Mouse (Mus musculus): ENCODE measurements around the gene Lck. TPM values are rescaled to one million over a fixed set of nuclear protein-coding genes. Genes with fewer than 3 reads are reported as not detected.

Gene Lck
- polyA plus RNA-seq, 1 experiment: 2.1 TPM

DNA sequence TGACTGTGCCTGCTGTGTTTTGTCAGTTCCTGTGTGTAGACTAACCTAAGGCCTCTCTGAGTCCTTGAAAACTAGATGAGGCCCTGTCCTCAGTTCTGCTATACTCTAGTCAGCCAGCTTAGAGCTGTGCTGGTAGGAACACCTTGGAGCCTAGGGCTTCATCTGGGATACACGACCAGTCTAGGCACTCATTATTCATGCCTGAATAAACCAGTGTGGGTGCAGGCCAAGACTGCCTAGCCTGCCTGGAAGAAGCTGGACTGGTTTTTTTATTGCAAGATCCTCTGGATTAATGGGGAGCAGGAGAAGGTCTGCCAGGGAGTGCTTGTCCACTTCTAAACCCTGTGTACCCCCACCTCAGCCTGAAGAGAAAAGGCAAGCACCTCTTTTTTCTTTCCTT, 13.5 kb upstream of the Lck start:
- H3K36me3 ChIP-seq (ENCODE audit: control insufficient read depth, insufficient read depth): peaks cover 9% of the 10 kb centered on the region
- H3K4me2 ChIP-seq (ENCODE audit: low read depth): no peak overlapping the region
- H3K27me3 ChIP-seq (ENCODE audit: control insufficient read depth, insufficient read depth, insufficient read length): no peaks in the 10 kb centered on the region
- H3K4me3 ChIP-seq: no peak overlapping the region
- TF ChIP-seq REST (IDR thresholded peaks at IDR 0.05; ENCODE audit: insufficient read depth, insufficient read length) (no peak), MYOG (IDR thresholded peaks at IDR 0.05; ENCODE audit: control insufficient read depth in 1 of 3, insufficient read depth in 1 of 3, insufficient read length in 2 of 3, low read depth in 2 of 3) (no peak), USF1 (IDR thresholded peaks at IDR 0.05; ENCODE audit: low read depth) (no peak), SRF (IDR thresholded peaks at IDR 0.05; ENCODE audit: control insufficient read depth, insufficient read length, low read depth) (no peak), POLR2A (IDR thresholded peaks at IDR 0.05; ENCODE audit: insufficient read length, low read depth) (no peak), TCF3 (IDR thresholded peaks at IDR 0.05; ENCODE audit: insufficient read length, low read depth) (no peak), CEBPB (IDR thresholded peaks at IDR 0.05; ENCODE audit: insufficient read depth, poor library complexity, severe bottlenecking) (no peak), POLR2AphosphoS2 (IDR thresholded peaks at IDR 0.05; ENCODE audit: insufficient read length, low read depth) (no peak), MAX (IDR thresholded peaks at IDR 0.05; ENCODE audit: low read depth) (no peak), TCF12 (IDR thresholded peaks at IDR 0.05; ENCODE audit: insufficient read depth, poor library complexity, severe bottlenecking) (no peak), E2F4 (IDR thresholded peaks at IDR 0.05; ENCODE audit: insufficient read depth) (no peak), MYOD1 (IDR thresholded peaks at IDR 0.05; ENCODE audit: control insufficient read depth in 1 of 3, insufficient read length in 2 of 3, low read depth in 2 of 3) (no peak)
- no peak overlapping the region for H3ac ChIP-seq (ENCODE audit: control insufficient read depth, insufficient read length)
- no peaks in the 10 kb centered on the region for H3K79me2 ChIP-seq (ENCODE audit: control insufficient read depth, insufficient read depth)

GRCm38 (mm10) chr4:129585773-129586172, 12.3 kb upstream of the Lck start:
- H3K4me2 ChIP-seq (ENCODE audit: low read depth): no peak overlapping the region
- H3K27me3 ChIP-seq (ENCODE audit: control insufficient read depth, insufficient read depth, insufficient read length): no peaks in the 10 kb centered on the region
- peaks cover 3% of the 10 kb centered on the region for H3K36me3 ChIP-seq (ENCODE audit: control insufficient read depth, insufficient read depth)
- H3K79me2 ChIP-seq (ENCODE audit: control insufficient read depth, insufficient read depth): no peaks in the 10 kb centered on the region
- no peak for TF ChIP-seq MAX (IDR thresholded peaks at IDR 0.05; ENCODE audit: low read depth)
- no peak overlapping the region for H3ac ChIP-seq (ENCODE audit: control insufficient read depth, insufficient read length)
- no peak overlapping the region for H3K4me3 ChIP-seq

DNA sequence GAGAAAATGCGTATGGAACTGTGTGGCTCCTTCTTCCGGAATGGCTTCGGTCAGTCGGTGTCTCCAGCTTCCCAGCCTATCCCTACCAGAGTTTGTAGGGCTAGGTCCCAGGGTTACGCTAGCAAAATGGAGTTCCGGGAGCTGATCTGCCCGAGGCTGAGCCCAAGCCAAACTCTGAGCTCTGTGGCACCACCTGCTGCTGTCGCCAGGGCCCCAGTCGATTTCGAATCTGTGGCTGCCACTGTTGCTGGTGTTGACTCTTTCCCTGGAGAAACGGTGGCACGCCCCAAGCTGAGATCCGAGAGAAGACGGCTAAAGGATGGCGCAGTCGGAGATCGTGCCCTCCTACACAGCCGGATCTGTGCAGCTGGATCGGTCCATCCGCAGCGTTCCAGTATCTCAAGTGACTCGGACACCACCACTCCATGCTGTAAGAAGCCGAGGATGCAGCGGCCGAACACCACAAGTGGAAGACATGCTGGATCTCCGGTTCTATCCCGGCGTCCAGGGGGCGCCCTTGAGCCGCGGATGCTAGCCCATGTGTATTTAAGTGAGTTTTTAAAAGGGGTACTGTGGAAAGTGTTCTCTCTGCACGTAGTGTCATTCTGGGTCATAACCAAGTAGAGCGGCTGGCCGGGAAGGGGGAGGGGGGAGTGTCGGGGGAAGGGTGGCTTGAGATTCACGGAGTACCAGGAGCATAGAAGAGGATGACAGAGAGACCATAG, 11.6 kb upstream of the Lck start:
- no peaks in the 10 kb centered on the region for H3K36me3 ChIP-seq (ENCODE audit: control insufficient read depth, insufficient read depth)
- TF ChIP-seq E2F4 (IDR thresholded peaks at IDR 0.05; ENCODE audit: insufficient read depth): no peak
- TF ChIP-seq TCF3 (IDR thresholded peaks at IDR 0.05; ENCODE audit: insufficient read length, low read depth): no peak
- TF ChIP-seq TCF12 (IDR thresholded peaks at IDR 0.05; ENCODE audit: insufficient read depth, poor library complexity, severe bottlenecking): no peak
- no peak for TF ChIP-seq USF1 (IDR thresholded peaks at IDR 0.05; ENCODE audit: low read depth)
- no peak for TF ChIP-seq CEBPB (IDR thresholded peaks at IDR 0.05; ENCODE audit: insufficient read depth, poor library complexity, severe bottlenecking)
- no peak for TF ChIP-seq MAX (IDR thresholded peaks at IDR 0.05; ENCODE audit: low read depth)
- TF ChIP-seq REST (IDR thresholded peaks at IDR 0.05; ENCODE audit: insufficient read depth, insufficient read length): no peak
- TF ChIP-seq POLR2AphosphoS2 (IDR thresholded peaks at IDR 0.05; ENCODE audit: insufficient read length, low read depth): no peak
- no peak for TF ChIP-seq SRF (IDR thresholded peaks at IDR 0.05; ENCODE audit: control insufficient read depth, insufficient read length, low read depth)
- TF ChIP-seq POLR2A (IDR thresholded peaks at IDR 0.05; ENCODE audit: insufficient read length, low read depth): no peak
- TF ChIP-seq MYOG (IDR thresholded peaks at IDR 0.05; ENCODE audit: control insufficient read depth in 1 of 3, insufficient read depth in 1 of 3, insufficient read length in 2 of 3, low read depth in 2 of 3): no peak
- TF ChIP-seq MYOD1 (IDR thresholded peaks at IDR 0.05; ENCODE audit: control insufficient read depth in 1 of 3, insufficient read length in 2 of 3, low read depth in 2 of 3): no peak
- H3ac ChIP-seq (ENCODE audit: control insufficient read depth, insufficient read length): no peak overlapping the region
- H3K4me2 ChIP-seq (ENCODE audit: low read depth): no peak overlapping the region
- H3K27me3 ChIP-seq (ENCODE audit: control insufficient read depth, insufficient read depth, insufficient read length): no peaks in the 10 kb centered on the region
- H3K79me2 ChIP-seq (ENCODE audit: control insufficient read depth, insufficient read depth): no peaks in the 10 kb centered on the region
- no peak overlapping the region for H3K4me3 ChIP-seq

GRCm38 (mm10) chr4:129584370-129584769, 10.9 kb upstream of the Lck start:
- no peak for TF ChIP-seq USF1 (IDR thresholded peaks at IDR 0.05; ENCODE audit: low read depth)
- no peak for TF ChIP-seq TCF12 (IDR thresholded peaks at IDR 0.05; ENCODE audit: insufficient read depth, poor library complexity, severe bottlenecking)
- Histone ChIP-seq H3K4me2 (ENCODE audit: low read depth) (no peak overlapping the region), H3ac (ENCODE audit: control insufficient read depth, insufficient read length) (no peak overlapping the region), H3K79me2 (ENCODE audit: control insufficient read depth, insufficient read depth) (no peaks in the 10 kb centered on the region), H3K36me3 (ENCODE audit: control insufficient read depth, insufficient read depth) (no peaks in the 10 kb centered on the region), H3K4me3 (no peak overlapping the region), H3K27me3 (ENCODE audit: control insufficient read depth, insufficient read depth, insufficient read length) (no peaks in the 10 kb centered on the region)

GRCm38 (mm10) chr4:129582251-129582650, 8.8 kb upstream of the Lck start:
- Histone ChIP-seq H3K4me2 (ENCODE audit: low read depth) (no peak overlapping the region), H3K36me3 (ENCODE audit: control insufficient read depth, insufficient read depth) (no peaks in the 10 kb centered on the region), H3K79me2 (ENCODE audit: control insufficient read depth, insufficient read depth) (no peaks in the 10 kb centered on the region), H3K4me3 (no peak overlapping the region), H3K27me3 (ENCODE audit: control insufficient read depth, insufficient read depth, insufficient read length) (no peaks in the 10 kb centered on the region), H3ac (ENCODE audit: control insufficient read depth, insufficient read length) (no peak overlapping the region)
- no peak for TF ChIP-seq TCF12 (IDR thresholded peaks at IDR 0.05; ENCODE audit: insufficient read depth, poor library complexity, severe bottlenecking)
- TF ChIP-seq POLR2A (IDR thresholded peaks at IDR 0.05; ENCODE audit: insufficient read length, low read depth): no peak
- TF ChIP-seq POLR2AphosphoS2 (IDR thresholded peaks at IDR 0.05; ENCODE audit: insufficient read length, low read depth): no peak
- TF ChIP-seq TCF3 (IDR thresholded peaks at IDR 0.05; ENCODE audit: insufficient read length, low read depth): no peak
- TF ChIP-seq SRF (IDR thresholded peaks at IDR 0.05; ENCODE audit: control insufficient read depth, insufficient read length, low read depth): no peak
- TF ChIP-seq MAX (IDR thresholded peaks at IDR 0.05; ENCODE audit: low read depth): no peak
- TF ChIP-seq REST (IDR thresholded peaks at IDR 0.05; ENCODE audit: insufficient read depth, insufficient read length): no peak
- TF ChIP-seq USF1 (IDR thresholded peaks at IDR 0.05; ENCODE audit: low read depth): no peak
- no peak for TF ChIP-seq MYOG (IDR thresholded peaks at IDR 0.05; ENCODE audit: control insufficient read depth in 1 of 3, insufficient read depth in 1 of 3, insufficient read length in 2 of 3, low read depth in 2 of 3)

Data from myocyte (in vitro differentiated cells).